Mouse (Mus musculus): ENCODE data around the gene Gal3st2c.
"Not testable (repeated sequence)": the region's sequence is repeated elsewhere in the genome, so short reads cannot be mapped to it uniquely, and the experiment has no call there.

The Gal3st2c gene

GRCm38 (mm10) chr1:93990209-93990608 lies at the start of gene Gal3st2c:
Gal3st2c (plus strand) TSS chr1:93990509.
- not testable (repeated sequence) for DNase-seq

GRCm38 (mm10) chr1:93949087-93949486 lies 41.2 kb upstream of the Gal3st2c start:
- not testable (repeated sequence) for DNase-seq

GRCm38 (mm10) chr1:93966489-93966888 lies 23.8 kb upstream of the Gal3st2c start:
- not testable (repeated sequence) for DNase-seq

GRCm38 (mm10) chr1:93970380-93970779 lies 19.9 kb upstream of the Gal3st2c start:
- DNase-seq, result not testable (repeated sequence)

GRCm38 (mm10) chr1:93970797-93971196 lies 19.5 kb upstream of the Gal3st2c start:
- not testable (repeated sequence) for DNase-seq

- DNase-seq, result not testable (repeated sequence)
Measured at GRCm38 (mm10) chr1:93975764-93976163, 14.5 kb upstream of the Gal3st2c start.

- not testable (repeated sequence) for DNase-seq
Measured at GRCm38 (mm10) chr1:93978287-93978686, 12.0 kb upstream of the Gal3st2c start.

- not testable (repeated sequence) for DNase-seq
Measured at GRCm38 (mm10) chr1:93980932-93981331, 9.4 kb upstream of the Gal3st2c start.

- no peak for DNase-seq
Measured at GRCm38 (mm10) chr1:93986167-93986566, 4.1 kb upstream of the Gal3st2c start.

GRCm38 (mm10) chr1:93988786-93989185 lies 1.5 kb upstream of the Gal3st2c start:
- DNase-seq, result no peak

GRCm38 (mm10) chr1:93991068-93991467 lies 759 bp downstream of the Gal3st2c start:
- not testable (repeated sequence) for DNase-seq

GRCm38 (mm10) chr1:93991491-93991890 lies 1.2 kb downstream of the Gal3st2c start:
- DNase-seq, result not testable (repeated sequence)

- no peak for DNase-seq
Measured at GRCm38 (mm10) chr1:94001023-94001422, 10.7 kb downstream of the Gal3st2c start.

- DNase-seq, result not testable (repeated sequence)
Measured at GRCm38 (mm10) chr1:94005954-94006506, 15.7 kb downstream of the Gal3st2c start.

- not testable (repeated sequence) for DNase-seq
Measured at GRCm38 (mm10) chr1:94008826-94009225, 18.5 kb downstream of the Gal3st2c start.

- DNase-seq, result no peak
Measured at GRCm38 (mm10) chr1:94011643-94012042, 21.3 kb downstream of the Gal3st2c start.

- DNase-seq, result no peak
Measured at GRCm38 (mm10) chr1:94020151-94020550, 29.8 kb downstream of the Gal3st2c start, which contains the start of gene Neu4. Neu4 (plus strand) TSS chr1:94020451.

- DNase-seq, result no peak
Measured at GRCm38 (mm10) chr1:94027506-94028108, 37.3 kb downstream of the Gal3st2c start.

- no peak for DNase-seq
Measured at GRCm38 (mm10) chr1:94028741-94029140, 38.4 kb downstream of the Gal3st2c start.

GRCm38 (mm10) chr1:94033075-94033602 lies 42.8 kb downstream of the Gal3st2c start:
- DNase-seq, result no peak

- peak; percentile 86 for DNase-seq
Measured at GRCm38 (mm10) chr1:94034984-94035743, 44.9 kb downstream of the Gal3st2c start.

GRCm38 (mm10) chr1:94040391-94040790 lies 50.1 kb downstream of the Gal3st2c start:
- no peak for DNase-seq

GRCm38 (mm10) chr1:94045559-94045958 lies 55.2 kb downstream of the Gal3st2c start:
- no peak for DNase-seq
